Comparison of ENCODE assay signal across 10 mouse cellular contexts in the genomic region with DNA sequence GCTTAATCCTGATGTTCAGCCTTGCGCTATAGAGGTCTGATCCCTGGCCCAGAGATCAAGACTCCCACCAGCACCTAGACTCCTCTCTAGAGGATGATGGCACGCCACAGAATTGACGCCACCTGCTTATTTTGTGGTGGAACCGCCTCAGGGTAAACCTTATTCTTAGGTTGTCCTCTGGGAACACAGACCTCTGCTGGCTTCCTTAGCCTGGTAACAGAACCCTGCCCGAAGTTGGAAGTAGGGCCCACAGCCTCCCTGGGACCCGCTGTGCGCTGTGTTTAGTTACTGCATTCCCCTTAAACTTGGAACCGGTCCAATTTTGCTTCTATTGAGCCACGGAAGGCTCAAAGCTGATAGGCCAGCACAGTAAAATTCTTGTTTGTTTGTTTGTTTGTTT. TPM values are rescaled to one million over a fixed set of nuclear protein-coding genes. Genes with fewer than 3 reads are reported as not detected.
DNase-seq lines count a peak whose midpoint lies in the region; ATAC-seq and TF ChIP-seq lines count a peak whose summit lies in the region.
"Had no signal": no experiment of that assay in that cellular context is flagged by ENCODE, and none has a peak within 500 bp of the region (broad histone marks: within the 10 kb centered on the region; RNA-seq: fewer than 3 reads in every experiment).

No protein-coding gene starts in this region.

- H3K36me3 ChIP-seq in kidney, adult 2 months (ENCODE audit: control insufficient read depth, insufficient read depth, low read length), result no peaks in the 10 kb centered on the region
- no peaks in the 10 kb centered on the region for H3K36me3 ChIP-seq in embryonic facial prominence, embryonic 14.5 days (ENCODE audit: control insufficient read depth, insufficient read depth, low read length)
- H3K36me3 ChIP-seq in midbrain, embryonic 14.5 days (ENCODE audit: control insufficient read depth, insufficient read depth, low read length), result no peaks in the 10 kb centered on the region

- H3K4me2 ChIP-seq in embryonic facial prominence, embryonic 14.5 days (ENCODE audit: low read depth, low read length), result peak overlapping the region; percentile 88; the same call in 1 of the 2 replicates
- no peak overlapping the region for H3K4me2 ChIP-seq in midbrain, embryonic 14.5 days (ENCODE audit: low read length)

- ATAC-seq in embryonic facial prominence, embryonic 14.5 days (ENCODE audit: low read depth), result no peak
- no peak for ATAC-seq in midbrain, embryonic 14.5 days (ENCODE audit: low FRiP score, low TSS enrichment)

- H3K9ac ChIP-seq in embryonic facial prominence, embryonic 14.5 days (ENCODE audit: low read depth, low read length), result no peak overlapping the region
- no peak overlapping the region for H3K9ac ChIP-seq in midbrain, embryonic 14.5 days (replicated peaks; ENCODE audit: low read length)

- no peak for TF ChIP-seq CTCF in kidney, adult 2 months (conservative IDR thresholded peaks at IDR 0.05; ENCODE audit: insufficient read depth, insufficient read length, low read depth, low read length)

- no peak for TF ChIP-seq POLR2A in kidney, adult 2 months (IDR thresholded peaks at IDR 0.05; ENCODE audit: low read depth, low read length)

- H3K9me3 ChIP-seq in embryonic facial prominence, embryonic 14.5 days (ENCODE audit: control insufficient read depth, low read length), result no peaks in the 10 kb centered on the region
- no peaks in the 10 kb centered on the region for H3K9me3 ChIP-seq in midbrain, embryonic 14.5 days (ENCODE audit: control insufficient read depth, low read length)

- H3K4me3 ChIP-seq in kidney, adult 2 months (ENCODE audit: insufficient read depth, low read depth, low read length), result peak overlapping the region; percentile 32
- H3K4me3 ChIP-seq in embryonic facial prominence, embryonic 14.5 days (ENCODE audit: low read depth, low read length), result peak overlapping the region; percentile 41
- H3K4me3 ChIP-seq in midbrain, embryonic 14.5 days (replicated peaks; ENCODE audit: low read depth, low read length), result no peak overlapping the region; the same call in 1 of the 2 replicates

- 0 out of 2 replicates have a peak overlapping the region, but pooled peaks have one; percentile 22 for H3K27ac ChIP-seq in kidney, adult 2 months (ENCODE audit: insufficient read depth, low read depth, low read length)
- no peak overlapping the region for H3K27ac ChIP-seq in embryonic facial prominence, embryonic 14.5 days (replicated peaks; ENCODE audit: low read depth, low read length)
- H3K27ac ChIP-seq in midbrain, embryonic 14.5 days (replicated peaks; ENCODE audit: low read depth, low read length), result no peak overlapping the region

- DNase-seq in kidney, adult 2 months, result no peak
- DNase-seq in kidney, postnatal 25 days, result no peak
- DNase-seq in Muller cell, postnatal 12 days (ENCODE audit: inconsistent ontology term), result peak; percentile 51
- peak; percentile 81 for DNase-seq in embryonic facial prominence, embryonic 14.5 days (ENCODE audit: low spot score)
- DNase-seq in midbrain, embryonic 14.5 days, result peak; percentile 65
- DNase-seq in ovary, adult 18-20 months (ENCODE audit: low spot score), result no peak
- DNase-seq in MN1 (ENCODE audit: low spot score), result no peak
- DNase-seq in adrenal gland, postnatal 10 days, result no peak
- DNase-seq: cerebellum, adult 9-10 months; thymus, postnatal 25 days had no signal

- WGBS in kidney, adult 2 months, result 40% methylated on average over 9 of the region's 9 CpGs
- WGBS in embryonic facial prominence, embryonic 14.5 days, result 8% methylated on average over 9 of the region's 9 CpGs
- 3% methylated on average over 9 of the region's 9 CpGs for WGBS in midbrain, embryonic 14.5 days

- H3K4me1 ChIP-seq in kidney, adult 2 months (ENCODE audit: control insufficient read depth, insufficient read depth, low read length), result 0 out of 2 replicates have a peak, but pooled peaks cover 2% of the 10 kb centered on the region
- peaks cover 27% of the 10 kb centered on the region for H3K4me1 ChIP-seq in embryonic facial prominence, embryonic 14.5 days (ENCODE audit: control insufficient read depth, insufficient read depth, low read length)
- peaks cover 26% of the 10 kb centered on the region for H3K4me1 ChIP-seq in midbrain, embryonic 14.5 days (ENCODE audit: control insufficient read depth, insufficient read depth, low read length)

- no peaks in the 10 kb centered on the region; the same call in 1 of the 2 replicates for H3K27me3 ChIP-seq in kidney, adult 2 months (replicated peaks; ENCODE audit: control insufficient read depth, insufficient read depth, low read length)
- peaks cover 59% of the 10 kb centered on the region for H3K27me3 ChIP-seq in embryonic facial prominence, embryonic 14.5 days (replicated peaks; ENCODE audit: control insufficient read depth, insufficient read depth, low read length)
- peaks cover 65% of the 10 kb centered on the region for H3K27me3 ChIP-seq in midbrain, embryonic 14.5 days (ENCODE audit: control insufficient read depth, insufficient read depth, low read length)

RNA-seq across cellular contexts. Expression of a gene that starts 2.3 kb away (rescaled TPM):
- 27.0 and 30.9 TPM in 2 replicates for polyA plus RNA-seq in kidney, adult 2 months (2012; rRNA removed)
- polyA plus RNA-seq in embryonic facial prominence, embryonic 14.5 days (2014; fragmentation: Nextera tagmentation; extraction: Ambion mirVana), result 8.6 and 9.9 TPM in 2 replicates
- polyA plus RNA-seq in midbrain, embryonic 14.5 days (2014; fragmentation: Nextera tagmentation; extraction: Ambion mirVana), result 0.18 and 9.2 TPM in 2 replicates
- 10 to 100 TPM; 21.3 to 27.9 TPM for total RNA-seq in adrenal gland, postnatal 10 days (2021)

Comparison
In these comparisons a context has a peak if more than half of its experiments do, and no peak if none do; other contexts are left out.
1. DNase-seq: peak in Muller cell, postnatal 12 days (single experiment), embryonic facial prominence, embryonic 14.5 days (single experiment) and midbrain, embryonic 14.5 days (single experiment); none in kidney, adult 2 months (single experiment), kidney, postnatal 25 days (0 of 2), ovary, adult 18-20 months (single experiment), MN1 (single experiment) and adrenal gland, postnatal 10 days (single experiment).